Mouse (Mus musculus) embryonic facial prominence, embryonic 14.5 days (tissue): Measurements from ENCODE around the gene Ssc5d. TPM values are rescaled to one million over a fixed set of nuclear protein-coding genes. Genes with fewer than 3 reads are reported as not detected.
"Not testable (repeated sequence)": the region's sequence is repeated elsewhere in the genome, so short reads cannot be mapped to it uniquely, and the experiment has no call there.

Experiments used
- ATAC-seq: fragments of 200-750 bp; cut with Nextera tagmentation; 2 replicates; pipeline ENCODE4 v1.8.0; 2017; ENCODE audit warnings: low read depth, moderate number of reproducible peaks, moderate TSS enrichment
- DNase-seq: peaks from one replicate; pipeline ENCODE4 v3.0.0-alpha.2; 2015; ENCODE audit warnings: low spot score
- H3K27ac ChIP-seq: fragments of 300-500 bp; sonication (generic); replicated peaks from 2 replicates; pipeline ENCODE4 v1.5.1; 2014; ENCODE audit warnings: low read depth, mild to moderate bottlenecking, low read length, moderate library complexity
- H3K27me3 ChIP-seq: fragments of 300-500 bp; sonication (generic); replicated peaks from 2 replicates; pipeline ENCODE4 v1.6.1; 2014; ENCODE audit warnings: low read length; ENCODE audit not compliant: control insufficient read depth, insufficient read depth
- H3K36me3 ChIP-seq: fragments of 300-500 bp; sonication (generic); 2 replicates; pipeline ENCODE4 v1.6.1; 2014; ENCODE audit warnings: low read length, mixed read lengths; ENCODE audit not compliant: control insufficient read depth, insufficient read depth
- H3K4me1 ChIP-seq: fragments of 300-500 bp; sonication (generic); 2 replicates; pipeline ENCODE4 v1.6.1; 2014; ENCODE audit warnings: antibody characterized with exemption, low read length; ENCODE audit not compliant: control insufficient read depth, insufficient read depth
- H3K4me2 ChIP-seq: fragments of 300-500 bp; sonication (generic); 2 replicates; pipeline ENCODE4 v1.6.1; 2014; ENCODE audit warnings: low read depth, mild to moderate bottlenecking, low read length, moderate library complexity, mixed read lengths
- H3K4me3 ChIP-seq: fragments of 300-500 bp; sonication (generic); 2 replicates; pipeline ENCODE4 v1.5.1; 2014; ENCODE audit warnings: low read depth, mild to moderate bottlenecking, low read length
- H3K9ac ChIP-seq: fragments of 300-500 bp; sonication (generic); 2 replicates; pipeline ENCODE4 v1.6.1; 2014; ENCODE audit warnings: low read depth, mild to moderate bottlenecking, low read length, moderate library complexity, mixed read lengths
- H3K9me3 ChIP-seq: fragments of 300-500 bp; sonication (generic); 2 replicates; pipeline ENCODE4 v1.6.1; 2016; ENCODE audit warnings: low read length; ENCODE audit not compliant: control insufficient read depth
- WGBS: fragments of 180-500 bp; shearing (Covaris S2); extraction: QIAGEN DNeasy Blood & Tissue Kit; methylation state at CpG from one replicate; pipeline ENCODE4 v1.1.7; 2014; 5-methylcytosine and 5-hydroxymethylcytosine counted together
- polyA plus RNA-seq: library from polyadenylated mRNA; unstranded; fragments of >200 nt; fragmentation: Nextera tagmentation; extraction: Ambion mirVana; gene quantifications from 2 replicates; pipeline ENCODE4 v1.2.1, GENCODE M21; 2014

Gene Ssc5d
- 8.1 and 8.7 TPM in 2 replicates for polyA plus RNA-seq

- Histone ChIP-seq H3K4me2 (peak within 1 kb of the TSS; percentile 77), H3K4me1 (peaks cover 40% of the 10 kb centered on the region), H3K27ac (peak within 1 kb of the TSS; percentile 90), H3K4me3 (no peak within 1 kb of the TSS), H3K9ac (peak within 1 kb of the TSS; percentile 62), H3K27me3 (no peaks in the 10 kb centered on the region), H3K36me3 (peaks cover 5% of the 10 kb centered on the region), H3K9me3 (no peaks in the 10 kb centered on the region)
- 15% methylated on average over 6 of the region's 6 CpGs for WGBS
- peak; percentile 58 for ATAC-seq
- peak; percentile 75 for DNase-seq
Observed at GRCm38 (mm10) chr7:4925441-4926381, at the start of gene Ssc5d. Ssc5d (plus strand) TSS chr7:4925785.

- under 1% methylated on average over 22 of the region's 22 CpGs for WGBS
- H3K27ac ChIP-seq = no peak within 1 kb of the TSS; the same call in 1 of the 2 replicates
Observed at GRCm38 (mm10) chr7:4876753-4877221, 48.8 kb upstream of the Ssc5d start, which contains the start of gene Isoc2a. Isoc2a (plus strand) TSS chr7:4877153.

DNA sequence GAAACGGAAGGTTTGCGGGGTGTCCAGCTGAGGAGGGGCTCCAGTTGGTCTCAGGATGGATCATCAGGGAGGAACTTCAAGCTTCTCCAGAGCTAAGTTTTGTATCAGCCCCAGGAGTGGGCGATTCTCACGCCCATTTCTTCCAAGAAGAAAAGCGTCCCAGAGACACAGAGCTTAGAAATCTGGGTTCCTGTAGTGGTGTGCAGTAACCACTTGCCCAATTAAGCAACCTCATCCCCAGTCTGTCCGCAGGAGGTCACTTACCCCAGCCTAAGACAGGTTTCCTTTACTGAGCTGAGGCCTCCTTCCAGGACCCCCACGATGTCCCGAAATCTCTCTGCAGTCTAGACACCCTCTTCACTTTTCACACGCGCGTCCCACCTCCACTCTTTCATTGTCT lies 48.4 kb upstream of the Ssc5d start:
- WGBS = 11% methylated on average over 11 of the region's 11 CpGs
- no peak for DNase-seq
- peak overlapping the region; percentile 93 for H3K4me2 ChIP-seq
- H3K9me3 ChIP-seq = 0 out of 2 replicates have a peak, but pooled peaks cover 3% of the 10 kb centered on the region
- peak overlapping the region; percentile 63 for H3K4me3 ChIP-seq
- no peak overlapping the region; the same call in 1 of the 2 replicates for H3K27ac ChIP-seq
- H3K27me3 ChIP-seq = no peaks in the 10 kb centered on the region
- H3K9ac ChIP-seq = peak overlapping the region; percentile 69
- peaks cover 11% of the 10 kb centered on the region for H3K4me1 ChIP-seq
- no peak; the same call in 1 of the 2 replicates for ATAC-seq
- no peaks in the 10 kb centered on the region for H3K36me3 ChIP-seq

More at GRCm38 (mm10) chr7:4876753-4877221, 48.8 kb upstream of the Ssc5d start, which contains the start of gene Isoc2a:
- H3K4me3 ChIP-seq = peak within 1 kb of the TSS; percentile 63
- ATAC-seq (peak; percentile 100), DNase-seq (peak; percentile 97)
- H3K9me3 ChIP-seq = no peaks in the 10 kb centered on the region
- peaks cover 11% of the 10 kb centered on the region for H3K4me1 ChIP-seq
- H3K36me3 ChIP-seq = no peaks in the 10 kb centered on the region
- H3K27me3 ChIP-seq = no peaks in the 10 kb centered on the region
- H3K9ac ChIP-seq = peak within 1 kb of the TSS; percentile 69
- peak within 1 kb of the TSS; percentile 93 for H3K4me2 ChIP-seq

DNA sequence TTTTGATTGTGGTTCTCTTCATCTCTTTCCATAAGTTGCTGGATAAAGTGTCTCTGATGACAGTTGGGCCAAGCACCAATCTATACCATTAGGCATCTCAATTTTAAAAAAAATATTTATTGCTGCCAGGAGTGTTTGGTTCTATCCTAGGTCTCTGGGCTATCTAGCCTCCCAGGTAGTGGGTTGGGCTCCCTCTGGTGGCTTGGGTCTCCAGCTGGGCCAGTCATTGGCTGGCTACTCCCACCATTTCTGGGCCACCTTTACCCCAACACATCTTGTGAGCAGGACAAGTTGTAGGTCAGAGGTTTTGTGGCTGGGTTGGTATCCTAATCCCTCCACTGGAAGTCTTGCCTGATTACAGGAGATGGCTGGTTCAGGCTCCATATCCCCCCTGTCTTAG lies 47.4 kb upstream of the Ssc5d start:
- Histone ChIP-seq H3K4me2 (peak overlapping the region; percentile 93; the same call in 1 of the 2 replicates), H3K9me3 (0 out of 2 replicates have a peak, but pooled peaks cover 3% of the 10 kb centered on the region), H3K36me3 (no peaks in the 10 kb centered on the region), H3K9ac (no peak overlapping the region), H3K27me3 (no peaks in the 10 kb centered on the region), H3K27ac (no peak overlapping the region), H3K4me1 (peaks cover 11% of the 10 kb centered on the region), H3K4me3 (no peak overlapping the region)
- DNase-seq (no peak), ATAC-seq (no peak)

GRCm38 (mm10) chr7:4879036-4879435 lies 46.5 kb upstream of the Ssc5d start:
- not testable (repeated sequence) for H3K9ac ChIP-seq, ATAC-seq, DNase-seq, H3K36me3 ChIP-seq, H3K27ac ChIP-seq, H3K9me3 ChIP-seq, H3K4me3 ChIP-seq, H3K27me3 ChIP-seq, H3K4me2 ChIP-seq
- peaks cover 11% of the 10 kb centered on the region for H3K4me1 ChIP-seq
- 73% methylated on average over 1 of the region's 1 CpGs for WGBS

GRCm38 (mm10) chr7:4886680-4887079 lies 38.9 kb upstream of the Ssc5d start:
- H3K27ac ChIP-seq = no peak overlapping the region
- H3K9me3 ChIP-seq = peaks cover 13% of the 10 kb centered on the region; the same call in 1 of the 2 replicates
- H3K36me3 ChIP-seq = no peaks in the 10 kb centered on the region
- ATAC-seq (no peak), DNase-seq (no peak)
- H3K4me3 ChIP-seq = no peak overlapping the region
- H3K4me1 ChIP-seq = no peaks in the 10 kb centered on the region
- no peaks in the 10 kb centered on the region for H3K27me3 ChIP-seq
- H3K4me2 ChIP-seq = no peak overlapping the region
- WGBS = 46% methylated on average over 4 of the region's 4 CpGs
- H3K9ac ChIP-seq = no peak overlapping the region

DNA sequence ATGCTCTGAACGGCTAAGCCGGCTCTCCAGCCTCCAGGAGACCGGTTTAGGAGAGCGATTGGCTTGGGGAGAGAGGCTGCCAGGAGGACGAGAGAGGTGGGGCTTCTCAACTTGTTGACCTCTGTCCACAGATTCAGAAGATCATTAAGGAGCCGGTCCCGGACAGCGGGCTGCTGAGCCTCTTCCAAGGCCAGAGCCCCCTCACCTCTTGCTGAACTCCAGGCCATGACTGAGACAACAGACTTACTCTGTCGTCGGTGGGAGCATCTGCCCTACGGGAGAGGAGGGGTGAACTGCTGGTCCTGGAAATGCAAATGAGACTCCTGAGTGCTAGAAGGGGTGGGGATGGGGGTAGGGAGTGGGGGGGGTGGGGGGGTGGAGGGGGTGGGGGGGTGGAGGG lies 30.4 kb upstream of the Ssc5d start:
- Histone ChIP-seq H3K27ac (no peak overlapping the region), H3K9me3 (no peaks in the 10 kb centered on the region), H3K4me2 (no peak overlapping the region), H3K4me3 (no peak overlapping the region), H3K4me1 (no peaks in the 10 kb centered on the region), H3K9ac (no peak overlapping the region), H3K27me3 (peaks cover 3% of the 10 kb centered on the region; the same call in 1 of the 2 replicates), H3K36me3 (no peaks in the 10 kb centered on the region)
- WGBS = 55% methylated on average over 9 of the region's 11 CpGs
- no peak for ATAC-seq
- no peak for DNase-seq

GRCm38 (mm10) chr7:4898851-4899648 lies 26.5 kb upstream of the Ssc5d start:
- DNase-seq = peak; percentile 32
- Histone ChIP-seq H3K9ac (peak overlapping the region; percentile 11), H3K4me2 (peak overlapping the region; percentile 54), H3K4me3 (peak overlapping the region; percentile 24), H3K4me1 (no peaks in the 10 kb centered on the region), H3K27me3 (peaks cover 3% of the 10 kb centered on the region; the same call in 1 of the 2 replicates), H3K9me3 (peaks cover 4% of the 10 kb centered on the region; the same call in 1 of the 2 replicates), H3K27ac (no peak overlapping the region), H3K36me3 (no peaks in the 10 kb centered on the region)
- ATAC-seq = peak; percentile 83
- WGBS = 14% methylated on average over 18 of the region's 18 CpGs
